Mouse (Mus musculus) gastrocnemius, postnatal 36 days (tissue): ENCODE results near the gene Tmem89. TPM values are rescaled to one million over a fixed set of nuclear protein-coding genes. Genes with fewer than 3 reads are reported as not detected.

ENCODE experiments used
- DNase-seq, 2 experiments: peaks; one replicate each; pipeline ENCODE4 v3.0.0; 2022
- intact Hi-C: fragments of 180-260 bp; cut with DNase I; formaldehyde crosslinking; loops from one replicate; pipeline ENCODE4 v1.15.1; 2025
- long read RNA-seq, 2 experiments: library from polyadenylated mRNA; stranded (forward); transcript quantifications; one replicate each; pipeline ENCODE4 v2.0.0; 2021
- total RNA-seq, 2 experiments: library from RNA; stranded (reverse); gene quantifications; 2 replicates each; pipeline ENCODE4 v1.2.3; 2021

Tmem89 gene
- total RNA-seq, result not detected
- long read RNA-seq, experiment 1, result 0 reads
- long read RNA-seq, experiment 2, result 0 reads

- intact Hi-C loops, result no loop called here
- DNase-seq, result no peak
These were observed at the start of gene Tmem89 for GRCm38 (mm10) chr9:108914491-108914890. Gene Tmem89 (plus strand): TSS chr9:108914619.

- intact Hi-C loops, result no loop called here
- no peak for DNase-seq
These were observed 2.1 kb upstream of the Tmem89 start for GRCm38 (mm10) chr9:108912308-108912707.

GRCm38 (mm10) chr9:108913161-108913560, 1.3 kb upstream of the Tmem89 start:
- DNase-seq, result no peak
- intact Hi-C loops, result no loop called here

GRCm38 (mm10) chr9:108913621-108914020, 798 bp upstream of the Tmem89 start:
- DNase-seq, result no peak
- intact Hi-C loops, result no loop called here

- intact Hi-C loops, result no loop called here
- DNase-seq, result no peak
These were observed 11.5 kb downstream of the Tmem89 start for GRCm38 (mm10) chr9:108925897-108926296.

GRCm38 (mm10) chr9:108928424-108928823, 14.0 kb downstream of the Tmem89 start:
- intact Hi-C loops, result no loop called here
- DNase-seq, result no peak

- intact Hi-C loops, result no loop called here
- no peak for DNase-seq
These were observed 21.6 kb downstream of the Tmem89 start for GRCm38 (mm10) chr9:108935991-108936390.

GRCm38 (mm10) chr9:108936418-108937364, 22.3 kb downstream of the Tmem89 start, which contains the start of gene Uqcrc1:
Gene Uqcrc1 (plus strand): TSS chr9:108936633.
- peak; percentile 91 to 93 for DNase-seq
- intact Hi-C loops, result no loop called here

GRCm38 (mm10) chr9:108945111-108945510, 30.7 kb downstream of the Tmem89 start:
- intact Hi-C loops, result no loop called here
- DNase-seq, result no peak

GRCm38 (mm10) chr9:108945608-108946007, 31.2 kb downstream of the Tmem89 start:
- intact Hi-C loops, result no loop called here
- DNase-seq, result no peak

GRCm38 (mm10) chr9:108949231-108949966, 35.0 kb downstream of the Tmem89 start:
- intact Hi-C loops, result no loop called here
- DNase-seq, result peak; percentile 39 to 56

GRCm38 (mm10) chr9:108949967-108950728, 35.7 kb downstream of the Tmem89 start:
- peak in 1 of 2 experiments; percentile 32 for DNase-seq
- intact Hi-C loops, result no loop called here

GRCm38 (mm10) chr9:108953081-108953636, 38.7 kb downstream of the Tmem89 start, which contains the start of gene Col7a1:
Gene Col7a1 (plus strand): TSS chr9:108953586.
- no peak for DNase-seq
- intact Hi-C loops, result no loop called here

- DNase-seq, result no peak
- intact Hi-C loops, result no loop called here
These were observed 40.8 kb downstream of the Tmem89 start for GRCm38 (mm10) chr9:108955241-108955640.

GRCm38 (mm10) chr9:108955846-108956245, 41.4 kb downstream of the Tmem89 start:
- intact Hi-C loops, result no loop called here

GRCm38 (mm10) chr9:108963577-108963976, 49.2 kb downstream of the Tmem89 start:
- intact Hi-C loops, result no loop called here

More at GRCm38 (mm10) chr9:108955846-108956245, 41.4 kb downstream of the Tmem89 start:
- DNase-seq, result no peak

GRCm38 (mm10) chr9:108964338-108964737, 49.9 kb downstream of the Tmem89 start:
- intact Hi-C loops, result no loop called here

More at GRCm38 (mm10) chr9:108963577-108963976, 49.2 kb downstream of the Tmem89 start:
- DNase-seq, result no peak

More at GRCm38 (mm10) chr9:108964338-108964737, 49.9 kb downstream of the Tmem89 start:
- no peak for DNase-seq
